Mouse (Mus musculus) kidney, postnatal 0 days (tissue): ENCODE measurements around the gene Pik3ca. TPM values are rescaled to one million over a fixed set of nuclear protein-coding genes. Genes with fewer than 3 reads are reported as not detected.

Experiments used
- ATAC-seq: fragments of 200-750 bp; cut with Nextera tagmentation; replicated peaks from 2 replicates; pipeline ENCODE4 v1.8.0; 2017; ENCODE audit warnings: low read depth, moderate number of reproducible peaks, moderate TSS enrichment, moderate library complexity; ENCODE audit not compliant: low FRiP score
- DNase-seq: peaks from one replicate; pipeline ENCODE4 v3.0.0-alpha.2; 2016; ENCODE audit warnings: low spot score
- H3K27ac ChIP-seq: fragments of 300-500 bp; sonication (generic); 2 replicates; pipeline ENCODE4 v1.5.1; 2014; ENCODE audit warnings: mild to moderate bottlenecking
- H3K27me3 ChIP-seq: fragments of 300-500 bp; sonication (generic); 2 replicates; pipeline ENCODE4 v1.6.1; 2014; ENCODE audit warnings: low read length, mixed read lengths; ENCODE audit not compliant: insufficient read depth
- H3K36me3 ChIP-seq: fragments of 300-500 bp; sonication (generic); 2 replicates; pipeline ENCODE4 v1.6.1; 2014; ENCODE audit warnings: low read length, mixed read lengths; ENCODE audit not compliant: insufficient read depth
- H3K4me1 ChIP-seq: fragments of 300-500 bp; sonication (generic); replicated peaks from 2 replicates; pipeline ENCODE4 v1.6.1; 2014; ENCODE audit warnings: antibody characterized with exemption, low read length, mixed read lengths; ENCODE audit not compliant: insufficient read depth
- H3K4me2 ChIP-seq: fragments of 300-500 bp; sonication (generic); 2 replicates; pipeline ENCODE4 v1.6.1; 2014; ENCODE audit warnings: mild to moderate bottlenecking, low read length, moderate library complexity, mixed read lengths
- H3K4me3 ChIP-seq: fragments of 300-500 bp; sonication (generic); replicated peaks from 2 replicates; pipeline ENCODE4 v1.5.1; 2014; ENCODE audit warnings: low read depth, low read length
- H3K9ac ChIP-seq: fragments of 300-500 bp; sonication (generic); 2 replicates; pipeline ENCODE4 v1.6.1; 2014; ENCODE audit warnings: low read depth, low read length
- H3K9me3 ChIP-seq: fragments of 300-500 bp; sonication (generic); replicated peaks from 2 replicates; pipeline ENCODE4 v1.6.1; 2016; ENCODE audit warnings: low read length, inconsistent platforms, mixed read lengths
- CTCF ChIP-seq: IDR thresholded peaks from 2 replicates; pipeline ENCODE4 v1.5.1; 2016; ENCODE audit warnings: antibody characterized with exemption, low read depth, mild to moderate bottlenecking, moderate library complexity
- WGBS: fragments of 180-500 bp; shearing (Covaris S2); extraction: QIAGEN DNeasy Blood & Tissue Kit; methylation state at CpG from one replicate; pipeline ENCODE4 v1.1.7; 2014; 5-methylcytosine and 5-hydroxymethylcytosine counted together
- polyA plus RNA-seq: library from polyadenylated mRNA; unstranded; fragments of >200 nt; fragmentation: Nextera tagmentation; extraction: Ambion mirVana; gene quantifications from 2 replicates; pipeline ENCODE4 v1.2.1, GENCODE M21; 2015

The Pik3ca gene
- polyA plus RNA-seq, 1 experiment from 2014 or later: 11.2 TPM

DNA sequence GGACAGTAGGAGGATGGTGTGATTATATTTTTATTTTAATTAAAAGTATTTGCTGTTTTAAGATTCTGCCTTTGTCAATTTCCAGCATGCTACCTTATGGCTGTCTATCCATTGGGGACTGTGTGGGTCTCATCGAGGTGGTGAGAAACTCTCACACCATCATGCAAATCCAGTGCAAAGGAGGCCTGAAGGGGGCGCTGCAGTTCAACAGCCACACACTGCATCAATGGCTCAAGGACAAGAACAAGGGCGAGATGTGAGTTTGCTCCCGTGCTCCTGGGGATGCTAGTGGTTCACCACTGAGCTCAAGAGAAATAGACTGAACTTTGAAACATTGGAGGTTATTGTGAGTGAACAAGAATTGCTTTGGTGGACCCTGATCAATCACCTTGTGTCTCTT is 62.3 kb downstream of the Pik3ca start:
- peak; percentile 78 for TF ChIP-seq CTCF
- Histone ChIP-seq H3K4me1 (no peaks in the 10 kb centered on the region), H3K4me3 (no peak overlapping the region), H3K4me2 (no peak overlapping the region), H3K27ac (no peak overlapping the region), H3K9ac (no peak overlapping the region), H3K36me3 (peaks cover 56% of the 10 kb centered on the region), H3K27me3 (no peaks in the 10 kb centered on the region), H3K9me3 (no peaks in the 10 kb centered on the region)
- 74% methylated on average over 4 of the region's 4 CpGs for WGBS
- peak; percentile 53 for DNase-seq
- ATAC-seq: no peak; the same call in 1 of the 2 replicates

DNA sequence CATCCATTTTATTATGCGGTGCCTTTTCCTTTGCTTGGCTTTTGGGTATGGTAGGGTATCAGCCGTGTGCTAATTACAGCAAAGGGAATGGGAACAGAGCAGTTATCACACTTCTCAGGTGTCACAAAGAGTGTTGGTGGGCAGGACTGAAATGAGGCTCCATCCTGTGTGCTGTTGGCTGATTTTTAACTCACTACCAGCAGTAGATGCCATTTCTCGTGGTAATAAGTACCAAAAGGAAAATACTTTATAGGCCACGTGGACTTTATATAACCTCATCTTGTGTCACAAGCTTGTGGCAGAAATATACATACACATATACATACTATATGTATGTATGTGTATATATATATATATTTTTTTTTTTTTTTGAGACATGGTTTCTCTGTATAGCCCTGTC is 69.8 kb downstream of the Pik3ca start:
- ATAC-seq (no peak), DNase-seq (no peak)
- H3K27me3 ChIP-seq: no peaks in the 10 kb centered on the region
- H3K4me1 ChIP-seq: peaks cover 4% of the 10 kb centered on the region; the same call in 1 of the 2 replicates
- no peaks in the 10 kb centered on the region for H3K9me3 ChIP-seq
- no peak overlapping the region for H3K27ac ChIP-seq
- H3K36me3 ChIP-seq: peaks cover 8% of the 10 kb centered on the region; the same call in 1 of the 2 replicates
- WGBS: 85% methylated on average over 4 of the region's 4 CpGs
- TF ChIP-seq CTCF: no peak
- no peak overlapping the region for H3K9ac ChIP-seq
- no peak overlapping the region for H3K4me2 ChIP-seq
- H3K4me3 ChIP-seq: no peak overlapping the region

GRCm38 (mm10) chr3:32468411-32468810 is 70.9 kb downstream of the Pik3ca start:
- no peak for ATAC-seq
- 68% methylated on average over 4 of the region's 4 CpGs for whole genome bisulfite sequencing
- TF ChIP-seq CTCF: no peak
- no peak for DNase-seq
- Histone ChIP-seq H3K27me3 (no peaks in the 10 kb centered on the region), H3K9ac (no peak overlapping the region), H3K4me3 (no peak overlapping the region), H3K4me2 (no peak overlapping the region), H3K4me1 (peaks cover 8% of the 10 kb centered on the region; the same call in 1 of the 2 replicates), H3K27ac (no peak overlapping the region), H3K36me3 (no peaks in the 10 kb centered on the region; the same call in 1 of the 2 replicates), H3K9me3 (no peaks in the 10 kb centered on the region)

- Histone ChIP-seq H3K36me3 (no peaks in the 10 kb centered on the region), H3K4me1 (peaks cover 8% of the 10 kb centered on the region; the same call in 1 of the 2 replicates), H3K9me3 (no peaks in the 10 kb centered on the region), H3K27ac (no peak overlapping the region), H3K4me2 (no peak overlapping the region), H3K4me3 (no peak overlapping the region), H3K27me3 (no peaks in the 10 kb centered on the region), H3K9ac (no peak overlapping the region)
- 64% methylated on average over 7 of the region's 7 CpGs for WGBS
- no peak for TF ChIP-seq CTCF
- DNase-seq (no peak), ATAC-seq (no peak)
Observed at GRCm38 (mm10) chr3:32470449-32470848, 73.0 kb downstream of the Pik3ca start.

GRCm38 (mm10) chr3:32471098-32471497 is 73.6 kb downstream of the Pik3ca start:
- Histone ChIP-seq H3K27me3 (no peaks in the 10 kb centered on the region), H3K36me3 (no peaks in the 10 kb centered on the region), H3K4me3 (no peak overlapping the region), H3K9ac (no peak overlapping the region), H3K4me2 (no peak overlapping the region), H3K9me3 (no peaks in the 10 kb centered on the region), H3K4me1 (peaks cover 8% of the 10 kb centered on the region; the same call in 1 of the 2 replicates), H3K27ac (peak overlapping the region; percentile 42; the same call in 1 of the 2 replicates)
- DNase-seq (peak; percentile 69), ATAC-seq (peak; percentile 72)
- no peak for TF ChIP-seq CTCF
- 27% methylated on average over 6 of the region's 6 CpGs for WGBS

GRCm38 (mm10) chr3:32472191-32472900 is 74.9 kb downstream of the Pik3ca start:
- peak; percentile 37 for DNase-seq
- no peaks in the 10 kb centered on the region for H3K9me3 ChIP-seq

More at GRCm38 (mm10) chr3:32472191-32472900, 74.9 kb downstream of the Pik3ca start:
- WGBS: 42% methylated on average over 14 of the region's 14 CpGs
- Histone ChIP-seq H3K27me3 (no peaks in the 10 kb centered on the region), H3K9ac (no peak overlapping the region), H3K4me1 (peaks cover 8% of the 10 kb centered on the region; the same call in 1 of the 2 replicates), H3K4me3 (no peak overlapping the region), H3K4me2 (peak overlapping the region; percentile 28; the same call in 1 of the 2 replicates), H3K36me3 (no peaks in the 10 kb centered on the region), H3K27ac (peak overlapping the region; percentile 2)
- no peak for ATAC-seq
- TF ChIP-seq CTCF: no peak
